Mouse (Mus musculus) ovary, postnatal 14 days (tissue): ENCODE results near the gene Dnajc30.
"Not testable (repeated sequence)": the region's sequence is repeated elsewhere in the genome, so short reads cannot be mapped to it uniquely, and the experiment has no call there.

Experiments
- DNase-seq: peaks from one replicate; pipeline ENCODE4 v3.0.0; 2022; ENCODE audit warnings: low spot score

The Dnajc30 gene

GRCm38 (mm10) chr5:135063629-135064381 lies at the start of gene Dnajc30:
Dnajc30 (plus strand) TSS chr5:135064202.
- peak; percentile 97 for DNase-seq

GRCm38 (mm10) chr5:135015497-135015896 lies 48.5 kb upstream of the Dnajc30 start:
- DNase-seq, result peak; percentile 82

GRCm38 (mm10) chr5:135016224-135016759 lies 47.7 kb upstream of the Dnajc30 start:
- no peak for DNase-seq

- DNase-seq, result peak; percentile 59
Measured at GRCm38 (mm10) chr5:135021814-135022213, 42.2 kb upstream of the Dnajc30 start.

- peak; percentile 84 for DNase-seq
Measured at GRCm38 (mm10) chr5:135023344-135024173, 40.4 kb upstream of the Dnajc30 start, which contains the start of gene Stx1a. Stx1a (plus strand) TSS chr5:135023482.

GRCm38 (mm10) chr5:135024665-135025224 lies 39.3 kb upstream of the Dnajc30 start:
- no peak for DNase-seq

DNA sequence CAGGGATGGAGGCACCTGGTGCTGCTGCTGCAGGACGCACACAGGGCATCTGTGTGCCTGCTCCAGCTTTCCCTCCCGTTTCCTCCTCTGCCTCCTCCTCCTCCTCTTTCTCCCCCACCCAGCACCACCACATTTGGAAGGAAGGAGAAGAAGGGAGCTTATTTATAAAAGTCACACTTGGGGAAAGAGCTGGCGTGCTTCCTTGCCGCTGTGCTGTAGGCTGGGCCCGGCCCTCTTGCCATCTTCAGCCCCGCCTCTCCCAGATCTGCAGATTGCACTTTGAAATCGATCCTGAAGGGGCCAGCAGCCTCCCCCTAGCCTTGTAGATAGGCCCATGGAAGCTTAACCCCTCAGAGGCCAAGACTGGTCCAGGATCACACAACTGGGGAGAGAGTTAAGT lies 38.1 kb upstream of the Dnajc30 start:
- no peak for DNase-seq

DNA sequence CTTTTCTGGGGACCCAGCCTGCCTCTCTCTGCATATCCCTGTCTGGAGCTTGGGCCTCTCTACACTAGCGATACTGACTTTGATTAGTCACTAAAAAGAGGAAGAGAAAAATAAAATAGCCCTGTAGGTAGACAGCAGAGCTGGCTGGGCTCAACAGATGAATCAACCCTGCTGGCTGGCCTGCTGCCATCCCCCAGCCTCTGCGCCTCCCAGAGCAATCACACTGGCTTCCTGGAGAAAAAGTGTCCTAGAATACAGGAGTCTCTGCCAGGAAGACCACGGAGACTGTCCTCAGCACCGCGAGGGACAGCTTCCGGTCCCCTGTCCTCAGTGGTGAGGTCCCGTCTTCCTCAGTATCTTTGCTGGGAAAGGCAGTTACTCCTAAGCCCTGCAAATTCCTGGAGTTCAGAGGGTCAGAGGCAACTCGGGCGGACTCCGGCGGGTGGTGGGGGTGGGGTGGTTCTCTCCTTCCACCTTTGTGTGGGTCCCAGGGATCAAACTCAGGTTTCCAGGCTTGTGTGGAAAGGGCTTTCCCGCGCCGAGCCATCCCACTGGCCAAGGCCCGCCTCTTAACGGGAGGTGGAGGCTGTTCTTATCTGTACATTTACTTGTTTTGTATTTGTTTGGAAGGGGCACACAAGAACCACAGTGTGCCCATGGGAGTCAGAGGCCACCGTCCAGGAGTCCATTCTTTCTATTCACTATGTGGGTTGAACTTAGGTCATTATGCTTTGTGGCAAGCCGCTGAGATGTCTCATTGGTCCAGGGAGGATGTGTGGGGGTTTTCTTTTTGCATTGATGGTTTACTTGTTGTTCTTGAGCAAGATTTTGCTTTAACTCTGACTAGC lies 34.8 kb upstream of the Dnajc30 start:
- DNase-seq, result no peak

GRCm38 (mm10) chr5:135032581-135032980 lies 31.4 kb upstream of the Dnajc30 start:
- no peak for DNase-seq

DNA sequence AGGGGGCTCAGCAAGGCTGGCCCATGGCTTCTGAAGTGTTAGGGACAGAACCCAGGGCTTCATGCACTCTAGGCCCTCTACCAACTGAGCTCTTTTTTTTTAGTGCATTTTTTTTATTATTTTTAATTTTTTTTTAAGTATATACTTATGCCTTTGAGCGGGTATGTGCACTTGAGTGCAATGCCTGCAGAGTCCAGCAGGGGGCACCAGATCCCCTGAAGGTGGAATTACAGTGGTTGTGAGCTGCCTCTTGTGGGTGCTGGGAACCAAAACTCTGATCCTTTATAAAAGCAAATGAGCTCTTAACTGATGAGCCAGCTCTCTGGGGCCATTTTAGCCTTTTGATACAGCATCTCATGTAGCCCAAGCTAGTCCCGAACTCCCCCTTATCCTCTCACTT lies 29.4 kb upstream of the Dnajc30 start:
- no peak for DNase-seq

DNA sequence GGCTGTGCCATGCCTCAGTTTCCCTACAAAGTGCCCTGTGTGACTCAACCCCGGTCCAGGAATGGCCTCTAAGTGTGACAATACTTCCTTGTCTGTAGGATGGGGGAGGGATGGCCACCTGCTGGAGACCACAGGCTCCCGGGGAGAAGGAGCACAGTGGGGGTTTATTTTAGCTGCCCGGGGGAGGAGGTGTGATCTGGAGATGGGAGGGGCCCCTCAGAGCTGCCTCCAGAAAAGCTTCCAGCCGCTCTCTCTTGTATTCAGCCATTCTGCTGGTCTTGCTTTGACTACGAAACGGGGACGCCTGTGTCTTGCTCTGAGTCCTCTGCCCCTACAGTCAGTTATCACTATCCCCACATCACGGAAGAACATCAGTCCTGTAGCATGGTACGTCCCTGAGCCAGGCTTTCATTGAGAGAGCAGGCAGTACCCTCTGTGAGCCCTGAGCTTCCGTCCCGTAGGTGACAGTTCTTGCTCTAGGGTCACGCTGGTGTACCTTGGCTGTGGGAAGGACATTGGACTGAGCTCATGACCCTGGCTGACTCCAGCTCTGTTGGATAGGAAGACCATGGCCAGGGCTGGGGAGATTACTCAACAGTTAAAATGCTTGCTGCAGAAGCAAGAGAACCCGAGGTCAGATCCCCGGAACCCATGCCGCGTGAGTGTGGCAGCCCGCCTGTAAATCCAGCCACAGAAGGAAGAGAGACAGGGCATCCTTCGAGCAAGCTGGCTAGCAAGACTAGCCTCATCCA lies 28.2 kb upstream of the Dnajc30 start:
- DNase-seq, result no peak

DNA sequence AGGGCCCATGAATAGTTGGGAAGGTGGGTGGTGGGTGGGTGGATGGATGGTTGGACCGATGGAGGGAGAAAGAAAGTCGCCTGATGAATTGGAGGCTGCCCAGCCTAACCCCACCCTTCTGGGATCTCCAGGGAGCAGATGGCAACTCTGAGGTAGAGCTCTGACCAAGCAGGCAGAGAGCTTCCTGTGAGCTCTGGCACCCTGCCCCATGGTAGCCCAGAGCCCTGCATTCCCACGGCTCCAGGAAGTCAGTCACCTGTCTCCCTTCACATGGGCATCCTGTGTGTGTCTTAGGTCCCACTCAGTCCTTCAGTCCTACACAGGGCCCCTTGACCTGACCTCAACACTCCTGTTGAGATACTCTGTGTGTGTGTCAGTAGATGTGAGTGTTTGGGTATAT lies 26.1 kb upstream of the Dnajc30 start:
- DNase-seq, result no peak

GRCm38 (mm10) chr5:135039541-135039940 lies 24.5 kb upstream of the Dnajc30 start:
- DNase-seq, result no peak

- DNase-seq, result no peak
Measured at GRCm38 (mm10) chr5:135040059-135040458, 23.9 kb upstream of the Dnajc30 start.

- DNase-seq, result no peak
Measured at GRCm38 (mm10) chr5:135040777-135041176, 23.2 kb upstream of the Dnajc30 start.

DNA sequence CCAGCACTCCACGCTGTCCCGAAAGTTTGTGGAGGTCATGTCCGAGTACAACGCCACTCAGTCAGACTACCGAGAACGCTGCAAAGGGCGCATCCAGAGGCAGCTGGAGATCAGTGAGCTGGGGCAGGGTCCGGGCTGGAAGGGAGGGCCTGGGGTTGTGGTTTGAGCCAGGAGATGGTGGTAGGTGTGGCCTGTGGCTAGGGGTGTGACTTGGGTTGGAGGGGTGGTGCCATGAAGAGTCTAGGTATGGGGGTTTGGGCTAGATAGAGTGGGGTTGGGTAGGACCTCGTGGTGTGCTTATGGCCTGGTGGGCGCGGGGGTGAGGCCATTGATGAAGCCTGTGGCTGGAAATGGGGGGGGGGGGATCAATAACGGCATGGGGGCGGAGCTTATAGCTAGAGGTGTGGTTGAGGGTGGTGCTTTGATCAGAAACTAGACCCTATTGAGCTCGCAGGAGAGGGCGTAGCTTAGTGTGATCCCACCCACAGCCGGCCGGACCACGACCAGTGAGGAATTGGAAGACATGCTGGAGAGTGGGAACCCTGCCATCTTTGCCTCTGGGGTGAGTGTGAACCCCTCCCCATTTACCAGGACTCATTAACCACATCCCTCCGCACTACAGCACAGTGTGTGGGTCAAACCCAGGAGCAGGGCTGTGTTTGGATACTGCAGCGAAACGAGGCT lies 21.8 kb upstream of the Dnajc30 start:
- no peak for DNase-seq

DNA sequence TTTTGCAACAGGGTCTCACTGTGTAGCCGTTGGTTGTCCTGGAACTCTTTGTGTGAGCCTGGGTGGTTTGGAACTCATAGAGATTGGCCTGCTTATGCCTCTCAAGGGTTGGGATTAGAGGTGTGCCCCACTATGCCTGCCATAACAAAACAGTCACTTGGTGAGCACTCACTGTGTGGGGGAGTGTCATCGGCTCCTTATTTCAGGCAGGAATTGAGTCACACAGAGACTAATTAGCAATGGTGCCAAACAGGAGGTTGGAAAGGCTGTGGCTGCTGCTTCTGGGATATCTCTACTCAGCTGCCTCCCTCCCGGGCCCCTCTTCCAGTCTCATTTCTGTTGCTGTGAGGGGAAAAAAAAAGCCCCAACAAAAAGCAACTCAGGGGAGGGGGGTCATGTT lies 19.4 kb upstream of the Dnajc30 start:
- no peak for DNase-seq

GRCm38 (mm10) chr5:135048539-135048938 lies 15.5 kb upstream of the Dnajc30 start:
- no peak for DNase-seq

DNA sequence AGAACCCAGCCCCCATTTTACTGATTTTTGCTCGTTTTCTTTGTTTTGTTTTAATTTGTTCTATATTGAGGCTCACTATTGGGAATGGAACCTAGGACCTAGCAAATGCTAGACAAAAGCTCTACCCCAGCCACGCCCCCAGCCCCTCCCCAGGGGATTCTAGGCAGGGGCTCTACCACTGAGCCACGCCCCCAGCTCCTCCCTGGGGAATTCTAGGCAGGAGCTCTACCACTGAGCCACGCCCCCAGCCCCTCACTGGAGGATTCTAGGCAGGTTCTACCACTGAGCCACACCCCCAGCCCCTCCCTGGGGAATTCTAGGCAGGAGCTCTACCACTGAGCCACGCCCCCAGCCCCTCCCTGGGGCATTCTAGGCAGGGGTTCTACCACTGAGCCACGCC lies 14.7 kb upstream of the Dnajc30 start:
- DNase-seq, result not testable (repeated sequence)

GRCm38 (mm10) chr5:135053356-135053755 lies 10.6 kb upstream of the Dnajc30 start:
- no peak for DNase-seq
